Mouse (Mus musculus) limb, embryonic 12.5 days (tissue): ENCODE data around the gene Gm1993. TPM values are rescaled to one million over a fixed set of nuclear protein-coding genes. Genes with fewer than 3 reads are reported as not detected.
"Not testable (repeated sequence)": the region's sequence is repeated elsewhere in the genome, so short reads cannot be mapped to it uniquely, and the experiment has no call there.

Experiments used
- ATAC-seq: fragments of 200-750 bp; cut with Nextera tagmentation; 2 replicates; pipeline ENCODE4 v1.8.0; 2017; ENCODE audit warnings: low read depth, moderate TSS enrichment; ENCODE audit not compliant: insufficient number of reproducible peaks, insufficient read depth, low FRiP score, low TSS enrichment
- H3K27ac ChIP-seq: fragments of 300-500 bp; sonication (generic); 2 replicates; pipeline ENCODE4 v1.5.1; 2016; ENCODE audit warnings: mild to moderate bottlenecking, moderate library complexity
- H3K27me3 ChIP-seq: fragments of 300-500 bp; sonication (generic); 2 replicates; pipeline ENCODE4 v1.6.1; 2016; ENCODE audit warnings: mild to moderate bottlenecking, moderate library complexity
- H3K36me3 ChIP-seq: fragments of 300-500 bp; sonication (generic); 2 replicates; pipeline ENCODE4 v1.6.1; 2016; ENCODE audit warnings: mild to moderate bottlenecking, moderate library complexity
- H3K4me1 ChIP-seq: fragments of 300-500 bp; sonication (generic); replicated peaks from 2 replicates; pipeline ENCODE4 v1.6.1; 2016
- H3K4me2 ChIP-seq: fragments of 300-500 bp; sonication (generic); 2 replicates; pipeline ENCODE4 v1.6.1; 2016; ENCODE audit warnings: mild to moderate bottlenecking, moderate library complexity
- H3K4me3 ChIP-seq: fragments of 300-500 bp; sonication (generic); replicated peaks from 2 replicates; pipeline ENCODE4 v1.5.1; 2016; ENCODE audit warnings: mild to moderate bottlenecking
- H3K9ac ChIP-seq: fragments of 300-500 bp; sonication (generic); replicated peaks from 2 replicates; pipeline ENCODE4 v1.6.1; 2016; ENCODE audit warnings: mild to moderate bottlenecking, moderate library complexity
- H3K9me3 ChIP-seq: fragments of 300-500 bp; sonication (generic); 2 replicates; pipeline ENCODE4 v1.6.1; 2016; ENCODE audit warnings: mild to moderate bottlenecking, moderate library complexity
- WGBS: fragments of 180-500 bp; shearing (Covaris S2); methylation state at CpG from one replicate; pipeline ENCODE4 v1.1.7; 2016; 5-methylcytosine and 5-hydroxymethylcytosine counted together
- polyA plus RNA-seq: library from polyadenylated mRNA; unstranded; fragments of >200 nt; fragmentation: Nextera tagmentation; extraction: Ambion mirVana; gene quantifications from 2 replicates; pipeline ENCODE4 v1.2.1, GENCODE M21; 2016

The Gm1993 gene
- not detected in 2 replicates for polyA plus RNA-seq

DNA sequence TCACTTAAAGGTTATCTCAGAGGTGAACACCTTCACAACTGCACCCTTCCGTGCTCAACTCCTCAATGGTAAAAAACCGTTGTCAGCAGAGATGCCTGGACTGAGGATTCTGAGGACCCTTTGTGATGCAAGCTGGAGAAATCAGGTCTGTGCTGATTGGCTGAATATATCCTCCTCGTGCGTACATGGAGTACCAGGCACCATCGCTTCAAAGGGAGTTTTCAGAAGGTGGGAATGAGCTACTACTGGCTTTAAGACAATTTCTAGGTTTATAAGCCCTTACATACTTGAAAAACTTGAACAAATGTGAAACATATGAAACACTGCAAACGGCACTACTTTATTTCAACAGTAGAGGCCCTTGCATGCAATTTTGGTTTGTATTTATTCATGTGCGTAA is at the start of gene Gm1993:
Gene Gm1993 (minus strand): TSS at position 101 of the 400 bp plus-strand sequence.
- ATAC-seq, H3K36me3 ChIP-seq, H3K4me3 ChIP-seq, H3K4me2 ChIP-seq, H3K9ac ChIP-seq, H3K4me1 ChIP-seq, H3K9me3 ChIP-seq, H3K27me3 ChIP-seq, H3K27ac ChIP-seq: not testable (repeated sequence)
- WGBS = 88% methylated on average over 7 of the region's 7 CpGs
